Mouse (Mus musculus) heart, adult 2 months (tissue): ENCODE results near the gene Adrb1. TPM values are rescaled to one million over a fixed set of nuclear protein-coding genes. Genes with fewer than 3 reads are reported as not detected.

Experiments
- DNase-seq, 2 experiments: peaks; one replicate each; pipeline ENCODE4 v3.0.0; 2021
- H3K27ac ChIP-seq: fragments of 200-600 bp; 2 replicates; pipeline ENCODE4 v1.8.1; 2022
- H3K27me3 ChIP-seq: fragments of 200-500 bp; 2 replicates; pipeline ENCODE4 v1.6.1; 2012; ENCODE audit warnings: mild to moderate bottlenecking, low read length, inconsistent platforms, mixed read lengths; ENCODE audit not compliant: control insufficient read depth, insufficient read depth
- H3K36me3 ChIP-seq: fragments of 200-500 bp; 2 replicates; pipeline ENCODE4 v1.6.1; 2012; ENCODE audit warnings: low read length, inconsistent platforms; ENCODE audit not compliant: control insufficient read depth, insufficient read depth
- H3K4me1 ChIP-seq: fragments of 200-500 bp; 2 replicates; pipeline ENCODE4 v1.6.1; 2011; ENCODE audit warnings: low read length; ENCODE audit not compliant: control insufficient read depth, insufficient read depth
- H3K4me3 ChIP-seq: fragments of 200-600 bp; 2 replicates; pipeline ENCODE4 v1.8.1; 2022
- H3K79me2 ChIP-seq: fragments of 200-500 bp; replicated peaks from 2 replicates; pipeline ENCODE4 v1.6.1; 2012; ENCODE audit warnings: mild to moderate bottlenecking, inconsistent platforms, low read length, moderate library complexity, mixed read lengths; ENCODE audit not compliant: control insufficient read depth, insufficient read depth
- H3K9ac ChIP-seq: fragments of 200-500 bp; 2 replicates; pipeline ENCODE4 v1.6.1; 2012; ENCODE audit warnings: low read depth, mild to moderate bottlenecking, control low read depth, inconsistent platforms, low read length, mixed read lengths
- CTCF ChIP-seq: fragments of 200-600 bp; IDR thresholded peaks from 2 replicates; pipeline ENCODE4 v1.8.1; 2022; ENCODE audit warnings: antibody characterized with exemption, mild to moderate bottlenecking, moderate library complexity
- EP300 ChIP-seq: fragments of 200-500 bp; IDR thresholded peaks from 2 replicates; pipeline ENCODE4 v1.6.1; 2011; ENCODE audit warnings: low read depth, low read length, control low read depth; ENCODE audit not compliant: insufficient read depth
- POLR2A ChIP-seq: fragments of 200-500 bp; IDR thresholded peaks from 2 replicates; pipeline ENCODE4 v1.6.1; 2011; ENCODE audit warnings: mild to moderate bottlenecking, low read depth, low read length, control low read depth; ENCODE audit not compliant: insufficient read depth
- WGBS: fragments of 180-500 bp; shearing (Covaris S2); methylation state at CpG from one replicate; pipeline ENCODE4 v1.1.7; 2018; 5-methylcytosine and 5-hydroxymethylcytosine counted together
- intact Hi-C: fragments of 180-260 bp; cut with DNase I; formaldehyde crosslinking; loops from one replicate; pipeline ENCODE4 v1.15.1; 2025
- long read RNA-seq: library from polyadenylated mRNA; stranded (forward); transcript quantifications from one replicate; pipeline ENCODE4 v2.0.0, GENCODE M21; 2021
- polyA plus RNA-seq: library from polyadenylated mRNA; depleted of rRNA; stranded (reverse); fragments of >200 nt; gene quantifications from 2 replicates; pipeline ENCODE4 v1.2.3, GENCODE M21; 2012; rRNA removed
- total RNA-seq, 2 experiments: library from RNA; stranded (reverse); gene quantifications; 2 replicates each; pipeline ENCODE4 v1.2.3; 2021

Adrb1 gene
- total RNA-seq: 10 to 100 TPM; 18.0 to 28.4 TPM
- 18.3 and 20.5 TPM in 2 replicates for polyA plus RNA-seq
- long read RNA-seq, transcript Adrb1-201 (1 exons, 2,952 nt): major isoform, 12 of 12 reads
- long read RNA-seq, partial matches to known transcripts: 0 of 12 reads
- long read RNA-seq, other reads (novel, unspliced or antisense): 0 of 12 reads

DNA sequence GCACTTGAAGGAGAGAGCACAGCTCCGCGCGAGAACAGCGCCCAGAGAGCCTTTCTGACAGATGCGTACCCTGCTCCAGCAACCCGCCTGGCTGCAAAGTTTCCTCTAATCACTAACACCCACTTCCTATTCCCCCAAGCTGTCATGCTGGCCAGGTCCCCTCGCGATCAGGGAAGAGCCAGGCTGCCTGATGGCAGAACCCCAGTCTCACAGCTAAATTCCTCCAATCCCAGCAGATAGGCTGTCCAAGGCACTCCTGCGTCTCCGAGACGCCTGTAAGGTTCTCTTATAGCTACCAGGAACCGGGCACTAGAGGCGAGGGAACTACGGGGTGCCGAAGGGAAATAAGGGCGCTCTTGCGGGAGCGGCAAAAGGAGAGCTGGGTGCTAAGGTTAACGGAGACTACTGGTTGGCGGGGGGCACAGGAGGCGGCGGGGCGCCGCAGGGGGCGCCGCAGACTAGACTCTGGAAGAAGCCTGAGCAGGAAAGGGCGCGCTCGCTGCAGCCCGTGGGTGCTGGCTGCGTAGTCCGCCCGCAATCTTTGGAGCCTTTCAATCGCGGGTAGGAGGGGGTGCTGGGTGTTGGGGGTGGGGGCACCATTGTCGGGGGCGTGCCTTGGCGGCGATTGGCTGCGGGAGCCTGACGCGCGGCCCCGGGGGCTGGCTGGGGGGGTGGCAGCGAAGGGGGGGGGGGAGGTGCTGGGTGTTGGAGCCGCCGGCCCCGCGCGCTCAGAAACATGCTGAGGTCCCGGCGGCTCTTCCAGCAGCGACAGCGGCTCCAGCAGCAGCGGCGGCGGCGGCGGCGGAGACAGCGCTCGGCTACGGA lies at the start of gene Adrb1:
Gene Adrb1, plus strand, starts transcription at position 813 of the 825 bp plus-strand sequence.
- Histone ChIP-seq H3K9ac (peak within 1 kb of the TSS; percentile 79), H3K27ac (peak within 1 kb of the TSS; percentile 88), H3K4me3 (peak within 1 kb of the TSS; percentile 56), H3K4me1 (peaks cover 1% of the 10 kb centered on the region), H3K36me3 (no peaks in the 10 kb centered on the region), H3K27me3 (no peaks in the 10 kb centered on the region; the same call in 1 of the 2 replicates), H3K79me2 (no peaks in the 10 kb centered on the region)
- WGBS: under 1% methylated on average over 40 of the region's 63 CpGs
- peak; percentile 75 for TF ChIP-seq POLR2A
- TF ChIP-seq EP300: no peak
- TF ChIP-seq CTCF: peak; percentile 39
- intact Hi-C loops: loop anchor here (5.0 kb wide), 2 partner anchors 119 to 154 kb away; no protein-coding TSS in a partner anchor
- DNase-seq: peak; percentile 83 to 86

- Histone ChIP-seq H3K27ac (peak overlapping the region; percentile 72), H3K36me3 (no peaks in the 10 kb centered on the region), H3K4me1 (peaks cover 18% of the 10 kb centered on the region), H3K79me2 (no peaks in the 10 kb centered on the region), H3K27me3 (no peaks in the 10 kb centered on the region), H3K9ac (no peak overlapping the region), H3K4me3 (no peak overlapping the region)
- intact Hi-C loops: loop anchor here (5.0 kb wide), 1 partner anchor 102 kb away; no protein-coding TSS in a partner anchor
- no peak for DNase-seq
- no peak for TF ChIP-seq POLR2A
- no peak for TF ChIP-seq CTCF
- no peak for TF ChIP-seq EP300
- WGBS: 72% methylated on average over 5 of the region's 5 CpGs
Observed at GRCm38 (mm10) chr19:56675690-56676089, 46.3 kb upstream of the Adrb1 start.

DNA sequence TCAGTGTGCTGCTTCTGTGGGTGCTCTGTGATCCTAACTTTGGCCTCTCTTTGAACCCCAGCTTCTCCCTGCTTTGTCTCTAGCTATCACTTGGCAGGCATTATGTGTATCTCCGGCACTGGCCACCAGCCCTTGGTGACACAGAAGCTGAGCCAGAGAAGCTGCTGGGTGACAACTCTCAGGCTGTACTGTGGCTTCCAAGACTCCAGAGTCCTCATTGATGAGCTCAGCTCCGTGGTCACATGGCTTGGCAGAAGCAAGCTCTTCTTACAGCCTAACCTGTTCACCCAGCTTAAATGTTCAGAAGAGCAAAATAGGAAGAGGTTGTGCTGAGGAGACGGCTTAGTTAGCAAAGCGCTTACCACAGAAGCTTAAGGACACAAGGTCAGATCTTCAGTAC lies 45.5 kb upstream of the Adrb1 start:
- H3K4me1 ChIP-seq: peaks cover 18% of the 10 kb centered on the region
- H3K9ac ChIP-seq: no peak overlapping the region
- intact Hi-C loops: loop anchor here (5.0 kb wide), 1 partner anchor 101 kb away; no protein-coding TSS in a partner anchor
- H3K27ac ChIP-seq: peak overlapping the region; percentile 72
- TF ChIP-seq POLR2A (no peak), EP300 (0 out of 2 replicates have a peak, but pooled peaks have one; percentile 36)
- DNase-seq: peak; percentile 45 to 71
- no peaks in the 10 kb centered on the region for H3K36me3 ChIP-seq
- no peaks in the 10 kb centered on the region for H3K27me3 ChIP-seq
- 46% methylated on average over 4 of the region's 4 CpGs for WGBS
- H3K79me2 ChIP-seq: no peaks in the 10 kb centered on the region
- H3K4me3 ChIP-seq: no peak overlapping the region

DNA sequence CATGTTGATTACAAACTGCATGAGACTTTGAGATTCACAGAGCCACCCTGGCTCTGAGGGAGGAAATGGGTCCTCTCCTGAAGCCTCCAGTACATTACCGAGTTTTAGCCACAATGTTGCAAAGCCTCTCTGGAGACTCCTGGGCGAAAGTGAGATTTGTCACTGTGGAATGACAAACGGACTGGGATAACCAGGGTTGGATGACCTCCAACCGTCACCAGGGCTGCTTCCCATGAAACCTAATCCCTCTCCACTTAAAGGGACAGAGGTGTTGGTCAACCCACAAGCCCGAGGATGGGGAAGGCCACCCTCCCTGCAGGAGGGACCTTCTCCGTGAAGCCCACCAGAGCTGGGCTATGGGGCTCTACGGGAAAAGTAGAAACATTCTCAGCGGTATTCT lies 44.4 kb upstream of the Adrb1 start:
- peak; percentile 40 to 57 for DNase-seq
- no peak overlapping the region for H3K9ac ChIP-seq
- peaks cover 18% of the 10 kb centered on the region for H3K4me1 ChIP-seq
- peak overlapping the region; percentile 57 for H3K27ac ChIP-seq
- H3K27me3 ChIP-seq: no peaks in the 10 kb centered on the region
- WGBS: 32% methylated on average over 8 of the region's 8 CpGs
- H3K4me3 ChIP-seq: no peak overlapping the region
- TF ChIP-seq POLR2A (no peak), CTCF (no peak), EP300 (0 out of 2 replicates have a peak, but pooled peaks have one; percentile 24)
- H3K79me2 ChIP-seq: no peaks in the 10 kb centered on the region
- H3K36me3 ChIP-seq: no peaks in the 10 kb centered on the region
- intact Hi-C loops: loop anchor here (5.0 kb wide), 1 partner anchor 100 kb away; no protein-coding TSS in a partner anchor

GRCm38 (mm10) chr19:56678516-56678915 lies 43.5 kb upstream of the Adrb1 start:
- intact Hi-C loops: loop anchor here (5.0 kb wide), 1 partner anchor 99 kb away; no protein-coding TSS in a partner anchor
- H3K4me3 ChIP-seq: no peak overlapping the region
- H3K4me1 ChIP-seq: peaks cover 18% of the 10 kb centered on the region
- DNase-seq: peak in 1 of 2 experiments; percentile 28
- no peak overlapping the region for H3K9ac ChIP-seq
- no peak overlapping the region for H3K27ac ChIP-seq
- no peaks in the 10 kb centered on the region for H3K79me2 ChIP-seq
- no peaks in the 10 kb centered on the region for H3K36me3 ChIP-seq
- WGBS: 60% methylated on average over 9 of the region's 9 CpGs
- TF ChIP-seq POLR2A: no peak
- no peak for TF ChIP-seq EP300
- TF ChIP-seq CTCF: no peak
- H3K27me3 ChIP-seq: no peaks in the 10 kb centered on the region
